Mouse (Mus musculus) embryonic facial prominence, embryonic 14.5 days (tissue): ENCODE results near the gene Man2a2. TPM values are rescaled to one million over a fixed set of nuclear protein-coding genes. Genes with fewer than 3 reads are reported as not detected.
A peak's percentile ranks its signal among the peaks of the same experiment; 100 is the strongest.
"Not testable (repeated sequence)": the region's sequence is repeated elsewhere in the genome, so short reads cannot be mapped to it uniquely, and the experiment has no call there.

Source experiments
- ATAC-seq: fragments of 200-750 bp; cut with Nextera tagmentation; 2 replicates; pipeline ENCODE4 v1.8.0; 2017; ENCODE audit warnings: low read depth, moderate number of reproducible peaks, moderate TSS enrichment
- DNase-seq: peaks from one replicate; pipeline ENCODE4 v3.0.0-alpha.2; 2015; ENCODE audit warnings: low spot score
- H3K27ac ChIP-seq: fragments of 300-500 bp; sonication (generic); replicated peaks from 2 replicates; pipeline ENCODE4 v1.5.1; 2014; ENCODE audit warnings: low read depth, mild to moderate bottlenecking, low read length, moderate library complexity
- H3K27me3 ChIP-seq: fragments of 300-500 bp; sonication (generic); replicated peaks from 2 replicates; pipeline ENCODE4 v1.6.1; 2014; ENCODE audit warnings: low read length; ENCODE audit not compliant: control insufficient read depth, insufficient read depth
- H3K36me3 ChIP-seq: fragments of 300-500 bp; sonication (generic); 2 replicates; pipeline ENCODE4 v1.6.1; 2014; ENCODE audit warnings: low read length, mixed read lengths; ENCODE audit not compliant: control insufficient read depth, insufficient read depth
- H3K4me1 ChIP-seq: fragments of 300-500 bp; sonication (generic); 2 replicates; pipeline ENCODE4 v1.6.1; 2014; ENCODE audit warnings: antibody characterized with exemption, low read length; ENCODE audit not compliant: control insufficient read depth, insufficient read depth
- H3K4me2 ChIP-seq: fragments of 300-500 bp; sonication (generic); 2 replicates; pipeline ENCODE4 v1.6.1; 2014; ENCODE audit warnings: low read depth, mild to moderate bottlenecking, low read length, moderate library complexity, mixed read lengths
- H3K4me3 ChIP-seq: fragments of 300-500 bp; sonication (generic); 2 replicates; pipeline ENCODE4 v1.5.1; 2014; ENCODE audit warnings: low read depth, mild to moderate bottlenecking, low read length
- H3K9ac ChIP-seq: fragments of 300-500 bp; sonication (generic); 2 replicates; pipeline ENCODE4 v1.6.1; 2014; ENCODE audit warnings: low read depth, mild to moderate bottlenecking, low read length, moderate library complexity, mixed read lengths
- H3K9me3 ChIP-seq: fragments of 300-500 bp; sonication (generic); 2 replicates; pipeline ENCODE4 v1.6.1; 2016; ENCODE audit warnings: low read length; ENCODE audit not compliant: control insufficient read depth
- WGBS: fragments of 180-500 bp; shearing (Covaris S2); extraction: QIAGEN DNeasy Blood & Tissue Kit; methylation state at CpG from one replicate; pipeline ENCODE4 v1.1.7; 2014; 5-methylcytosine and 5-hydroxymethylcytosine counted together
- polyA plus RNA-seq: library from polyadenylated mRNA; unstranded; fragments of >200 nt; fragmentation: Nextera tagmentation; extraction: Ambion mirVana; gene quantifications from 2 replicates; pipeline ENCODE4 v1.2.1, GENCODE M21; 2014

Gene Man2a2
- polyA plus RNA-seq, 1 experiment from 2014 or later: 15.7 TPM

- no peaks in the 10 kb centered on the region for H3K9me3 ChIP-seq
- no peak overlapping the region for H3K27ac ChIP-seq
- ATAC-seq: no peak
- no peak overlapping the region for H3K4me3 ChIP-seq
- peaks cover 62% of the 10 kb centered on the region for H3K36me3 ChIP-seq
- 94% methylated on average over 19 of the region's 19 CpGs for WGBS
- H3K27me3 ChIP-seq: no peaks in the 10 kb centered on the region
- H3K4me1 ChIP-seq: peaks cover 9% of the 10 kb centered on the region
- H3K4me2 ChIP-seq: no peak overlapping the region
- H3K9ac ChIP-seq: no peak overlapping the region
- DNase-seq: no peak
These were observed 45.1 kb downstream of the Man2a2 start for GRCm38 (mm10) chr7:80326076-80326475.

GRCm38 (mm10) chr7:80325292-80325868 lies 45.8 kb downstream of the Man2a2 start:
- ATAC-seq: no peak
- Histone ChIP-seq H3K4me3 (no peak overlapping the region), H3K4me2 (no peak overlapping the region), H3K27ac (peak overlapping the region; percentile 52; the same call in 1 of the 2 replicates), H3K36me3 (peaks cover 61% of the 10 kb centered on the region), H3K4me1 (peaks cover 9% of the 10 kb centered on the region), H3K9me3 (no peaks in the 10 kb centered on the region), H3K27me3 (no peaks in the 10 kb centered on the region), H3K9ac (no peak overlapping the region)
- WGBS: 90% methylated on average over 12 of the region's 16 CpGs
- no peak for DNase-seq

- peak overlapping the region; percentile 52 for H3K27ac ChIP-seq
- peak overlapping the region; percentile 62; the same call in 1 of the 2 replicates for H3K4me3 ChIP-seq
- H3K9me3 ChIP-seq, H3K9ac ChIP-seq, H3K4me1 ChIP-seq, H3K27me3 ChIP-seq, DNase-seq, ATAC-seq: not testable (repeated sequence)
- 39% methylated on average over 5 of the region's 5 CpGs for WGBS
- H3K36me3 ChIP-seq: peaks cover 59% of the 10 kb centered on the region
- peak overlapping the region; percentile 76 for H3K4me2 ChIP-seq
These were observed 46.4 kb downstream of the Man2a2 start for GRCm38 (mm10) chr7:80324816-80325119.

GRCm38 (mm10) chr7:80324043-80324815 lies 46.9 kb downstream of the Man2a2 start, which contains the start of gene Rccd1:
TSS of gene Rccd1 (minus strand) at chr7:80324454.
- peak; percentile 99 for ATAC-seq
- WGBS: 2% methylated on average over 38 of the region's 38 CpGs
- Histone ChIP-seq H3K36me3 (peaks cover 54% of the 10 kb centered on the region), H3K4me3 (peak within 1 kb of the TSS; percentile 62), H3K9ac (peak within 1 kb of the TSS; percentile 71), H3K27me3 (no peaks in the 10 kb centered on the region), H3K9me3 (no peaks in the 10 kb centered on the region), H3K4me2 (peak within 1 kb of the TSS; percentile 76), H3K27ac (peak within 1 kb of the TSS; percentile 89), H3K4me1 (peaks cover 9% of the 10 kb centered on the region)
- DNase-seq: peak; percentile 99

GRCm38 (mm10) chr7:80323336-80323735 lies 47.8 kb downstream of the Man2a2 start:
- H3K27ac ChIP-seq: peak overlapping the region; percentile 89; the same call in 1 of the 2 replicates
- peak overlapping the region; percentile 76 for H3K4me2 ChIP-seq
- peaks cover 45% of the 10 kb centered on the region for H3K36me3 ChIP-seq
- no peaks in the 10 kb centered on the region for H3K9me3 ChIP-seq
- peak overlapping the region; percentile 62 for H3K4me3 ChIP-seq
- DNase-seq (peak; percentile 27), ATAC-seq (no peak)
- WGBS: 18% methylated on average over 8 of the region's 8 CpGs
- H3K9ac ChIP-seq: peak overlapping the region; percentile 71
- H3K27me3 ChIP-seq: no peaks in the 10 kb centered on the region
- H3K4me1 ChIP-seq: peaks cover 9% of the 10 kb centered on the region

- Histone ChIP-seq H3K27me3 (no peaks in the 10 kb centered on the region), H3K4me2 (no peak overlapping the region), H3K9ac (no peak overlapping the region), H3K4me3 (no peak overlapping the region), H3K27ac (no peak overlapping the region), H3K9me3 (no peaks in the 10 kb centered on the region), H3K4me1 (peaks cover 9% of the 10 kb centered on the region), H3K36me3 (peaks cover 40% of the 10 kb centered on the region)
- WGBS: 79% methylated on average over 19 of the region's 19 CpGs
- ATAC-seq (no peak), DNase-seq (no peak)
These were observed 51.2 kb downstream of the Man2a2 start for GRCm38 (mm10) chr7:80319846-80320496.

GRCm38 (mm10) chr7:80318670-80319069 lies 52.5 kb downstream of the Man2a2 start:
- Histone ChIP-seq H3K4me3 (no peak overlapping the region), H3K9me3 (no peaks in the 10 kb centered on the region), H3K27me3 (no peaks in the 10 kb centered on the region), H3K4me1 (peaks cover 9% of the 10 kb centered on the region), H3K9ac (no peak overlapping the region), H3K4me2 (no peak overlapping the region), H3K27ac (no peak overlapping the region), H3K36me3 (peaks cover 52% of the 10 kb centered on the region)
- DNase-seq (peak; percentile 27), ATAC-seq (peak; percentile 27; the same call in 1 of the 2 replicates)
- WGBS: 90% methylated on average over 4 of the region's 4 CpGs

- ATAC-seq: no peak
- Histone ChIP-seq H3K4me2 (no peak overlapping the region), H3K27ac (no peak overlapping the region), H3K36me3 (peaks cover 63% of the 10 kb centered on the region), H3K27me3 (no peaks in the 10 kb centered on the region), H3K4me3 (no peak overlapping the region), H3K4me1 (no peaks in the 10 kb centered on the region), H3K9me3 (no peaks in the 10 kb centered on the region), H3K9ac (no peak overlapping the region)
- WGBS: 68% methylated on average over 1 of the region's 1 CpGs
- DNase-seq: no peak
These were observed 53.6 kb downstream of the Man2a2 start for GRCm38 (mm10) chr7:80317439-80318115.
